Mouse (Mus musculus): ENCODE data around the gene Rwdd2a. TPM values are rescaled to one million over a fixed set of nuclear protein-coding genes. Genes with fewer than 3 reads are reported as not detected.
"Not testable (repeated sequence)": the region's sequence is repeated elsewhere in the genome, so short reads cannot be mapped to it uniquely, and the experiment has no call there.

Gene Rwdd2a
- total RNA-seq, 1 experiment from 2014 or later, result 2.7 TPM

DNA sequence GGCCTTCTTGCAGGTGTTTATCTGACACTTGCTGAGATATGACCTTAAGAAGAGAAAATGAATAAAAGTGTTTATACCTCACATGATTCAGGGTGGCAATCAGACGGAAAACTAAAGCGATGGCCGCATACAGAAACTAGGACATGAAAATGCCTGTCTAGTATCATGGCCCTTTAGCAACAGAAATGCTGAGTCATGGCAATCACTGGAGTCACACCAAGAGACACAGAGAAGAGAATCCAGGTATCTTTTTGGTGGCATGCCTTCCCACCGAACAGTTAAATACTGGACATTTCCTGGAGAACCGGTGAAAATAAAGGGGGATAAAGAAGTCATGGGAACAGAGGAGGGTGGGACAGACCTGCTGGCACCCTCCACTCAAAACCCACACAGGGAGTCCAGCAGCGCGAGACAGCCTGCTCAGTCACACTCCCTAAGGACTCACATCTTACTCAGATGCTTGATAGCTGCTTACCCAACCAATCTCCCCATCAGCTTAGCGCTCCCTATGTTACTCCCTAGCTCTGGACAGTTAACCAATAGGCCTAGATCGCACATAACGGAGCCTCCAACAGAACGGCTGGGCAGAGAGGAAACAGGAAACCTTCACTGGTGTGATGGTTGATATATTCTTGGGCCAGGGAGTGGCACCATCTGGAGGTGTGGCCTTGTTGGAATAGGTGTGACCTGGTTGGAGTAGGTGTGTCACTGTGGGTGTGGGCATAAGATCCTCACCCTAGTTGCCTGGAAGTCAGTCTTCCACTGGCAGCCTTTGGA is 15.4 kb downstream of the Rwdd2a start:
- ATAC-seq (replicated peaks; ENCODE audit: low read depth, poor library complexity, severe bottlenecking), result no peak; the same call in 1 of the 2 replicates

GRCm38 (mm10) chr9:86592676-86593668 is 21.2 kb downstream of the Rwdd2a start:
- peak; percentile 95 for ATAC-seq (replicated peaks; ENCODE audit: low read depth, poor library complexity, severe bottlenecking)

- ATAC-seq (replicated peaks; ENCODE audit: low read depth, poor library complexity, severe bottlenecking), result not testable (repeated sequence)
Observed at GRCm38 (mm10) chr9:86594357-86594767, 22.6 kb downstream of the Rwdd2a start.

GRCm38 (mm10) chr9:86596983-86597382 is 25.2 kb downstream of the Rwdd2a start:
- not testable (repeated sequence) for ATAC-seq (replicated peaks; ENCODE audit: low read depth, poor library complexity, severe bottlenecking)

DNA sequence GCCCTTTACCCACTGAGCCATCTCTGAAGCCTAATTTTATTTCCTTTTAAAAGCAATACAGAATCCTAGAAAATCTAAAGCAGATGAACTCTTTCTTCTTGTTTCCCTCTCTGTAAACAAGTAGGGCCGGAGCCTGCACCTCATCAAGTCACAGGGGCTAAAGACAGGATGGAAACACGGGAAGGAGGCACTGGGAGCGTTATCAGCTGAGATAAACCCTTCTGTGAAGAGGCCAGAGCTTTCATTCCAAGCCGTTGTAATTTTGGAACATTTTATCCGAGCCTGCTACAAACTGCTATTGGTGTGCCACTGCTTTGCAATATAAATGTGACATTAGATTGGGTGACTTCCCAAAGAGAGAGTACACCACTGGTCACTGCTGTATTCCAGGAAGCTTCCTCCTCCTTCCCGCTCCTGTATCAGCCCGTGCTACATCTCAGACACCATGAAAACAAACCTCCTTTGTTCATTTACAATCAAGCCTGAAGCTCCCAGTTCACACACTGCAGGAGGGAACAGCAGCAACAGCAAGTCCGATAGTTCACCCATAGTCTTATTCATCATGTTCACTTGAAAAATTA is 28.0 kb downstream of the Rwdd2a start:
- no peak for ATAC-seq (replicated peaks; ENCODE audit: low read depth, poor library complexity, severe bottlenecking)

GRCm38 (mm10) chr9:86605776-86606175 is 34.0 kb downstream of the Rwdd2a start:
- ATAC-seq (replicated peaks; ENCODE audit: low read depth, poor library complexity, severe bottlenecking), result no peak

GRCm38 (mm10) chr9:86612091-86612490 is 40.3 kb downstream of the Rwdd2a start:
- no peak for ATAC-seq (replicated peaks; ENCODE audit: low read depth, poor library complexity, severe bottlenecking)

DNA sequence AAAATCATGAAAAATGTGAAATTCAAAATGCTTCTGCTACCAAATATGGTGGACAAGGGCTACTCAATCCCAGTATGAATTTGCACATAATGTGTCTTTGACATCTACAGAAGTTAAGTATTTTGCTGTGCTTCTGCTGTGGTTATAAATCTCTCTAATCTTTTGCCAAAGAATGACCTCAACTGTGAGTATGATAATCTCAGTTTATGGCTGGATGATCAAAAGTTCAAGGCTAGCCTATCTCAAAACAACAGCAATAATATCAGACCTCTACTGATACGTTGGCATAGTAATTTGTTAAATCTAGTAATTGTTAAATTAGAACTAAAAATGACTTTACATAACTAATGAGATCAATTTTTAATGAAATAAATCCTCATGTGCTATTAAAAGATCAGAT is 44.0 kb downstream of the Rwdd2a start:
- no peak for ATAC-seq (replicated peaks; ENCODE audit: low read depth, poor library complexity, severe bottlenecking)

DNA sequence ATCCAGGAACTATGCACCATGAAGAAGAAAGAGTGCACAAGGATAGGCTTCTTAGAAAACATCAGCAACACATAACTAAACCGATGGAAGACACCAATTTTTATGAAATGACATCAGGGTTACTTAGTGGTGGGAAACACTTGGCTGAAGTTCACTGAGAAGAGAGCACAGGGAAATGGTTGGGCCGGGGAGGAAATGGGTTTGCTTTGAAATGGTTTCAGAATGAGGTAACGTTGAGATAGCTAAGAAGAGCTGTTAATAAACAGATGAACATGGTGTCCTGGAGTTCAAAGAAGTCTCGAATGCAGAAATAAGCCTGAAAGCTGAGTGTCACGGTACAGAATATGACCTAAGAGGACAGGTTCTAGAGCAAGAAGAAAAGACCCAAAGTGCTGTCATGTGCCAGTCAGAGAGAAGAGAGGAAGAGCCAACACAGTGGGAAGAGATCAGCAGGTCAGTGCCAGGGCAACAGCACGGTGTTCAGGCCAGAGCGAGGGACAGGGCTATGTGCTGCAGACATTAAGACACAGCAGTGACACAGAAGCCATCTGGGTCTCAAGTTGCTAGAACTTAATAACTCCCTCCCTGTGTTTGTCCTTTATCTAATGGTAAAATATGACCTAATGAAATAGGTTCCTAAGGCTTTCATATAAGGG is 46.2 kb downstream of the Rwdd2a start:
- ATAC-seq (replicated peaks; ENCODE audit: low read depth, poor library complexity, severe bottlenecking), result no peak

- ATAC-seq (replicated peaks; ENCODE audit: low read depth, poor library complexity, severe bottlenecking), result no peak
Observed at GRCm38 (mm10) chr9:86619341-86620139, 47.7 kb downstream of the Rwdd2a start.

GRCm38 (mm10) chr9:86622062-86622461 is 50.3 kb downstream of the Rwdd2a start:
- ATAC-seq (replicated peaks; ENCODE audit: low read depth, poor library complexity, severe bottlenecking), result no peak

DNA sequence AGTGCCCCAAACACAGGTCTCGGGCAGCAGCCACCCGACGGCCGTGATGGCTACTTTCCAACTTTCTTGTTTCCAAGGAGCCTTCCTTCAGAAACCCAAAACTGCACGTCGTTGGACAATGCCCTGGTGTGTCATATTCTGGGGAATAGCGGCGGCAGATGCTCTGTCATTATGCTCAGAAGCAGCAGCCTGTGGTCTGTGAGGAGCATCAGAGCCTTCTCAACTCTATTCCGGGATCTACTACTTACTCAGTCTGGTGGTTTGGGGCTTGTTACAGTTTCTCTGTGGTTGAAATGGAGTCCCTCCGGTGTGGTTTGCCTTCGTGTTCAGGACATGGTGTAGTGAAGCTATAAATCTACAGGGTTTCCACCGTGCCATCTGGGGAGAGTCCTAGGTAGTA is 52.2 kb downstream of the Rwdd2a start:
- ATAC-seq (replicated peaks; ENCODE audit: low read depth, poor library complexity, severe bottlenecking), result peak; percentile 86

Other genes starting within 250 kb of the Rwdd2a start
- 7.5 and 9.1 TPM in 2 replicates for gene Ube2cbp, start 107.0 kb upstream of the Rwdd2a start, total RNA-seq (2017)
- 27.5 and 31.0 TPM in 2 replicates for gene Dop1a, start 104.8 kb upstream of the Rwdd2a start, total RNA-seq (2017)
- gene Pgm3, start 149 bp upstream of the Rwdd2a start, total RNA-seq (2017), result 17.1 and 17.7 TPM in 2 replicates
- gene Me1, start 124.0 kb downstream of the Rwdd2a start, total RNA-seq (2017), result 0.14 TPM in 1 of 2 replicates, not detected in the other
- not detected in 2 replicates for gene Prss35, start 171.7 kb downstream of the Rwdd2a start, total RNA-seq (2017)